ENCODE assay signal across 13 mouse cellular contexts in the genomic region with DNA sequence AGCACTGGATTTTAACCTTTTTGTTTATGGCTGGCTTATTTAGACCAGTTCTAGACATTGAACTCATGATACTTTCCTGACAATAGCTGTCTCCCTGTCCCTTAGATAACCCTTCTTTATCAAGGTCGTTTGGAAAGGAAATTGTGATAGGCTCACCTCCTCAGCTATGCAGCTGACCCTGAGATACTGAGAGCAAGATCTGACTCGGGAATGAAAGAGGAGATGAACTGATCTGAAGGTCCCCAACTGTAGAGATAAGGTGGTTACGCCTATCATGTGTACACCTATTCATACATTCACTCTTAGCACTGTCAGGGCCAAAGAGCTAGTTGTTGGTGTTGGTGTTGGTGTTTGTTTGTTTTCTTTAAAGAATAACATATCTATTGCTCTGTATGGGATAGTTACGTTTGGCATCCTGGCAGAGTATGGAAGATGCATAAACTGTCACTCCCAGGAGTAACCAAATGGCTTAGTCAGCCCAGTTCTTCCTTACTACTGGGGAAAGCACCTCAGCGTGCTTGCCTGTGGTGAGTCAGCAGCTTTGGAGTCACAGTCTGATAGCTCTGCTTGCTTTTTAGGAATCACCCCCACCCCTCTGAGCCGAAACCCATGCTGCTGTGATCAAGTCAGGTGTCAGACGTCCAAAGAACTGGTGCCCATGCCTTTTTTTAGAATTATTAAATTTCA.
DNase-seq lines count a peak whose midpoint lies in the region; ATAC-seq and TF ChIP-seq lines count a peak whose summit lies in the region.
"Had no signal": no experiment of that assay in that cellular context is flagged by ENCODE, and none has a peak within 500 bp of the region (broad histone marks: within the 10 kb centered on the region; RNA-seq: fewer than 3 reads in every experiment).

No protein-coding gene starts in this region.

- no peaks in the 10 kb centered on the region; the same call in 1 of the 2 replicates for H3K4me1 ChIP-seq in midbrain, embryonic 11.5 days (ENCODE audit: control insufficient read depth, insufficient read depth, low read length)
- H3K4me1 ChIP-seq in midbrain, embryonic 14.5 days (ENCODE audit: control insufficient read depth, insufficient read depth, low read length), result peaks cover 5% of the 10 kb centered on the region; the same call in 1 of the 2 replicates
- H3K4me1 ChIP-seq in liver, embryonic 14.5 days (replicated peaks; ENCODE audit: control insufficient read depth in 2 of 2, insufficient read depth in 2 of 2, low read length in 1 of 2), result peaks cover 9 to 10% of the 10 kb centered on the region in 2 experiments
- H3K4me1 ChIP-seq in lung, adult 2 months (ENCODE audit: control insufficient read depth, insufficient read depth, low read length), result peaks cover 10% of the 10 kb centered on the region

- H3K27me3 ChIP-seq in midbrain, embryonic 11.5 days (ENCODE audit: control insufficient read depth, insufficient read depth, low read length), result no peaks in the 10 kb centered on the region
- no peaks in the 10 kb centered on the region for H3K27me3 ChIP-seq in midbrain, embryonic 14.5 days (ENCODE audit: control insufficient read depth, insufficient read depth, low read length)
- H3K27me3 ChIP-seq in liver, embryonic 14.5 days (ENCODE audit: control insufficient read depth, insufficient read depth, low read length), result no peaks in the 10 kb centered on the region
- H3K27me3 ChIP-seq: midbrain, embryonic 12.5 days had no signal

- no peak overlapping the region for H3K4me2 ChIP-seq in midbrain, embryonic 11.5 days
- H3K4me2 ChIP-seq in midbrain, embryonic 14.5 days (ENCODE audit: low read length), result no peak overlapping the region
- H3K4me2 ChIP-seq in liver, embryonic 14.5 days (ENCODE audit: low read depth), result no peak overlapping the region
- H3K4me2 ChIP-seq: midbrain, embryonic 12.5 days had no signal

- 0 out of 2 replicates have a peak, but pooled peaks have one; percentile 28 for ATAC-seq in midbrain, embryonic 11.5 days (ENCODE audit: low FRiP score)
- ATAC-seq in midbrain, embryonic 14.5 days (ENCODE audit: low FRiP score, low TSS enrichment), result no peak
- peak; percentile 76 for ATAC-seq in liver, embryonic 14.5 days (ENCODE audit: insufficient read depth)
- ATAC-seq: forebrain, embryonic 16.5 days had no signal

- H3K9me3 ChIP-seq in midbrain, embryonic 11.5 days (ENCODE audit: control insufficient read depth, low read length), result no peaks in the 10 kb centered on the region
- no peaks in the 10 kb centered on the region for H3K9me3 ChIP-seq in midbrain, embryonic 14.5 days (ENCODE audit: control insufficient read depth, low read length)
- no peaks in the 10 kb centered on the region for H3K9me3 ChIP-seq in liver, embryonic 14.5 days (ENCODE audit: control insufficient read depth, low read length)
- H3K9me3 ChIP-seq: midbrain, embryonic 12.5 days had no signal

- TF ChIP-seq POLR2A in lung, adult 2 months (IDR thresholded peaks at IDR 0.05; ENCODE audit: borderline replicate concordance, extremely low read depth, low read depth, low read length), result no peak

- TF ChIP-seq CTCF in liver, embryonic 14.5 days (IDR thresholded peaks at IDR 0.05; ENCODE audit: low read depth), result no peak
- no peak for TF ChIP-seq CTCF in lung, adult 2 months (IDR thresholded peaks at IDR 0.05; ENCODE audit: insufficient read depth, low read length)

- H3K9ac ChIP-seq in midbrain, embryonic 11.5 days (ENCODE audit: low read length), result no peak overlapping the region
- H3K9ac ChIP-seq in midbrain, embryonic 14.5 days (replicated peaks; ENCODE audit: low read length), result no peak overlapping the region
- no peak overlapping the region for H3K9ac ChIP-seq in liver, embryonic 14.5 days (replicated peaks)
- H3K9ac ChIP-seq: midbrain, embryonic 12.5 days had no signal

- H3K36me3 ChIP-seq in midbrain, embryonic 11.5 days (ENCODE audit: control insufficient read depth, insufficient read depth, low read length), result no peaks in the 10 kb centered on the region
- no peaks in the 10 kb centered on the region for H3K36me3 ChIP-seq in midbrain, embryonic 14.5 days (ENCODE audit: control insufficient read depth, insufficient read depth, low read length)
- H3K36me3 ChIP-seq in liver, embryonic 14.5 days (replicated peaks; ENCODE audit: control insufficient read depth, insufficient read depth, low read depth), result no peaks in the 10 kb centered on the region
- H3K36me3 ChIP-seq: midbrain, embryonic 12.5 days had no signal

- WGBS in midbrain, embryonic 11.5 days, result 86% methylated on average over 7 of the region's 7 CpGs
- 85% methylated on average over 7 of the region's 7 CpGs for WGBS in midbrain, embryonic 14.5 days
- 16% methylated on average over 7 of the region's 7 CpGs for WGBS in liver, embryonic 14.5 days (ENCODE audit: insufficient replicate concordance)
- 58% methylated on average over 7 of the region's 7 CpGs for WGBS in lung, adult 2 months

- H3K4me3 ChIP-seq in midbrain, embryonic 11.5 days (ENCODE audit: low read depth, low read length), result no peak overlapping the region
- H3K4me3 ChIP-seq in midbrain, embryonic 14.5 days (replicated peaks; ENCODE audit: low read depth, low read length), result no peak overlapping the region
- H3K4me3 ChIP-seq in liver, embryonic 14.5 days (ENCODE audit: insufficient read depth in 1 of 2, low read depth in 2 of 2, low read length in 2 of 2), result no peak overlapping the region
- no peak overlapping the region for H3K4me3 ChIP-seq in lung, adult 2 months (replicated peaks; ENCODE audit: extremely low read depth, low read depth, low read length)
- H3K4me3 ChIP-seq: midbrain, embryonic 12.5 days had no signal

- no peak for DNase-seq in midbrain, embryonic 11.5 days (ENCODE audit: low spot score, missing footprints)
- no peak for DNase-seq in midbrain, embryonic 14.5 days
- DNase-seq in c-Kit-positive CD71-negative TER-119-negative erythroid progenitor cells, embryonic 14.5 days (ENCODE audit: low read depth), result peak; percentile 23
- DNase-seq in liver, embryonic 14.5 days (ENCODE audit: low read depth in 3 of 3, low spot score in 3 of 3), result peak in 2 of 3 experiments; percentile 27 to 28
- no peak for DNase-seq in gastrocnemius, adult 18-20 months (ENCODE audit: low spot score)
- no peak for DNase-seq in gastrocnemius, postnatal 25 days
- DNase-seq in lung, adult 2 months, result no peak
- no peak for DNase-seq in gastrocnemius, postnatal 4 days (ENCODE audit: low spot score in 2 of 2)
- DNase-seq: cerebellum, postnatal 10 days; heart, postnatal 4 days; thymus, adult 2 months had no signal

- TF ChIP-seq EP300 in liver, embryonic 14.5 days (IDR thresholded peaks at IDR 0.05; ENCODE audit: low read depth), result no peak

- no peak overlapping the region for H3K27ac ChIP-seq in midbrain, embryonic 11.5 days (ENCODE audit: low read depth, low read length)
- H3K27ac ChIP-seq in midbrain, embryonic 14.5 days (replicated peaks; ENCODE audit: low read depth, low read length), result no peak overlapping the region
- no peak overlapping the region for H3K27ac ChIP-seq in liver, embryonic 14.5 days
- H3K27ac ChIP-seq: midbrain, embryonic 12.5 days had no signal

Comparison
In these comparisons a context has a peak if more than half of its experiments do, and no peak if none do; other contexts are left out.
1. DNase-seq: peak in c-Kit-positive CD71-negative TER-119-negative erythroid progenitor cells, embryonic 14.5 days (single experiment) and liver, embryonic 14.5 days (2 of 3); none in midbrain, embryonic 11.5 days (single experiment), midbrain, embryonic 14.5 days (single experiment), gastrocnemius, adult 18-20 months (single experiment), gastrocnemius, postnatal 25 days (single experiment), lung, adult 2 months (single experiment) and gastrocnemius, postnatal 4 days (0 of 2).